Mouse (Mus musculus): ENCODE measurements around the gene Vpreb2.

- TF ChIP-seq CTCF (IDR thresholded peaks at IDR 0.05) (no peak), EP300 (IDR thresholded peaks at IDR 0.05) (no peak)
Measured at GRCm38 (mm10) chr16:17936776-17937175, 43.5 kb upstream of the Vpreb2 start.

Data from lung, postnatal 0 days (tissue).